Mouse (Mus musculus) cerebellum, adult 2 months (tissue): Measurements from ENCODE around the gene Nsf.

Source experiments
- CTCF ChIP-seq: fragments of 200-500 bp; IDR thresholded peaks from 2 replicates; pipeline ENCODE4 v1.5.1; 2011; ENCODE audit warnings: low read depth, mild to moderate bottlenecking, control low read depth, low read length, moderate library complexity, borderline replicate concordance; ENCODE audit not compliant: insufficient read depth
- POLR2A ChIP-seq: fragments of 200-500 bp; IDR thresholded peaks from 2 replicates; pipeline ENCODE4 v1.6.1; 2011; ENCODE audit warnings: low read length, control low read depth, borderline replicate concordance; ENCODE audit not compliant: insufficient read depth

DNA sequence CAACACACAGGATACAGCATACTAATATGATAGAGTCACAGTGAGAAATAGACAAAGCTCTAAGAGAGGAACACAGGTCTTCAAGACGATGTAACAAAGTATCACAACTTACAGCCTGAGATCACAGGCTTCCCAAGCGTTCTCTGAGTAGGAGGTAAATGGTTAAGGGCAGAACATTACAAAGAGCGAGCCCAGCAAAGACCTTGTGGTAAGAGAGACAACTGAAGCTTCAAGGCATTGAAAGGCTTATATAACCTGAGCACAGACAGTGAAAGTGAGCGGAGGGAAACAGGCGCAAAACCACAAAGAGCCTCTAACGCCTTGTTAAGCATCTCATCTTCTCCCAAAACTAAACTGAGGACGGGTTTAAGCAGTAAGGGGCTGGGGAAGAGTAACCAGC, 2.8 kb downstream of the Nsf start:
- TF ChIP-seq CTCF (no peak), POLR2A (no peak)
